Mouse (Mus musculus): ENCODE results near the gene Gpr19. TPM values are rescaled to one million over a fixed set of nuclear protein-coding genes. Genes with fewer than 3 reads are reported as not detected.

The Gpr19 gene
- polyA plus RNA-seq, 1 experiment: 2.1 TPM

- H3ac ChIP-seq (ENCODE audit: control insufficient read depth, insufficient read length, low read depth): no peak overlapping the region
- no peak for TF ChIP-seq CEBPB (IDR thresholded peaks at IDR 0.05; ENCODE audit: low read depth)
- no peak for TF ChIP-seq USF1 (IDR thresholded peaks at IDR 0.05; ENCODE audit: low read depth)
- TF ChIP-seq CTCF (IDR thresholded peaks at IDR 0.05; ENCODE audit: control insufficient read depth, insufficient read depth, insufficient read length): no peak
- no peak for TF ChIP-seq MYOD1 (IDR thresholded peaks at IDR 0.05; ENCODE audit: control insufficient read depth, insufficient read length, low read depth)
- no peak for TF ChIP-seq FOSL1 (IDR thresholded peaks at IDR 0.05; ENCODE audit: insufficient read depth, low read length, poor library complexity, severe bottlenecking)
- no peak for TF ChIP-seq MAX (IDR thresholded peaks at IDR 0.05)
- no peak for TF ChIP-seq MYOG (IDR thresholded peaks at IDR 0.05; ENCODE audit: control insufficient read depth, extremely low read depth, insufficient read length)
- no peaks in the 10 kb centered on the region for H3K36me3 ChIP-seq (ENCODE audit: control insufficient read depth, insufficient read depth)
- H3K27me3 ChIP-seq (ENCODE audit: control insufficient read depth, insufficient read depth, insufficient read length): no peaks in the 10 kb centered on the region
- no peaks in the 10 kb centered on the region for H3K79me3 ChIP-seq (ENCODE audit: low read depth)
- H3K4me3 ChIP-seq (ENCODE audit: insufficient read depth, poor library complexity, severe bottlenecking): no peak overlapping the region
- H3K79me2 ChIP-seq (ENCODE audit: control insufficient read depth, insufficient read depth): no peaks in the 10 kb centered on the region
Observed at GRCm38 (mm10) chr6:134849461-134849860, 48.9 kb downstream of the Gpr19 start.

GRCm38 (mm10) chr6:134848197-134848890 is 50.0 kb downstream of the Gpr19 start:
- Histone ChIP-seq H3ac (ENCODE audit: control insufficient read depth, insufficient read length, low read depth) (no peak overlapping the region), H3K79me2 (ENCODE audit: control insufficient read depth, insufficient read depth) (no peaks in the 10 kb centered on the region), H3K36me3 (ENCODE audit: control insufficient read depth, insufficient read depth) (no peaks in the 10 kb centered on the region), H3K79me3 (ENCODE audit: low read depth) (no peaks in the 10 kb centered on the region), H3K27me3 (ENCODE audit: control insufficient read depth, insufficient read depth, insufficient read length) (no peaks in the 10 kb centered on the region), H3K4me3 (ENCODE audit: insufficient read depth, poor library complexity, severe bottlenecking) (no peak overlapping the region)
- no peak for TF ChIP-seq FOSL1 (IDR thresholded peaks at IDR 0.05; ENCODE audit: insufficient read depth, low read length, poor library complexity, severe bottlenecking)
- TF ChIP-seq MYOG (IDR thresholded peaks at IDR 0.05; ENCODE audit: control insufficient read depth, extremely low read depth, insufficient read length): no peak
- no peak for TF ChIP-seq CEBPB (IDR thresholded peaks at IDR 0.05; ENCODE audit: low read depth)
- TF ChIP-seq MAX (IDR thresholded peaks at IDR 0.05): no peak
- no peak for TF ChIP-seq USF1 (IDR thresholded peaks at IDR 0.05; ENCODE audit: low read depth)
- no peak for TF ChIP-seq CTCF (IDR thresholded peaks at IDR 0.05; ENCODE audit: control insufficient read depth, insufficient read depth, insufficient read length)
- no peak for TF ChIP-seq MYOD1 (IDR thresholded peaks at IDR 0.05; ENCODE audit: control insufficient read depth, insufficient read length, low read depth)

GRCm38 (mm10) chr6:134847550-134847949 is 50.8 kb downstream of the Gpr19 start:
- H3K79me3 ChIP-seq (ENCODE audit: low read depth): no peaks in the 10 kb centered on the region
- no peak overlapping the region for H3K4me3 ChIP-seq (ENCODE audit: insufficient read depth, poor library complexity, severe bottlenecking)
- H3K27me3 ChIP-seq (ENCODE audit: control insufficient read depth, insufficient read depth, insufficient read length): no peaks in the 10 kb centered on the region
- no peaks in the 10 kb centered on the region for H3K79me2 ChIP-seq (ENCODE audit: control insufficient read depth, insufficient read depth)
- no peaks in the 10 kb centered on the region for H3K36me3 ChIP-seq (ENCODE audit: control insufficient read depth, insufficient read depth)
- TF ChIP-seq FOSL1 (IDR thresholded peaks at IDR 0.05; ENCODE audit: insufficient read depth, low read length, poor library complexity, severe bottlenecking): no peak
- no peak for TF ChIP-seq CEBPB (IDR thresholded peaks at IDR 0.05; ENCODE audit: low read depth)
- TF ChIP-seq MAX (IDR thresholded peaks at IDR 0.05): no peak
- no peak for TF ChIP-seq MYOG (IDR thresholded peaks at IDR 0.05; ENCODE audit: control insufficient read depth, extremely low read depth, insufficient read length)
- no peak for TF ChIP-seq USF1 (IDR thresholded peaks at IDR 0.05; ENCODE audit: low read depth)
- no peak for TF ChIP-seq MYOD1 (IDR thresholded peaks at IDR 0.05; ENCODE audit: control insufficient read depth, insufficient read length, low read depth)
- no peak for TF ChIP-seq CTCF (IDR thresholded peaks at IDR 0.05; ENCODE audit: control insufficient read depth, insufficient read depth, insufficient read length)
- no peak overlapping the region for H3ac ChIP-seq (ENCODE audit: control insufficient read depth, insufficient read length, low read depth)

DNA sequence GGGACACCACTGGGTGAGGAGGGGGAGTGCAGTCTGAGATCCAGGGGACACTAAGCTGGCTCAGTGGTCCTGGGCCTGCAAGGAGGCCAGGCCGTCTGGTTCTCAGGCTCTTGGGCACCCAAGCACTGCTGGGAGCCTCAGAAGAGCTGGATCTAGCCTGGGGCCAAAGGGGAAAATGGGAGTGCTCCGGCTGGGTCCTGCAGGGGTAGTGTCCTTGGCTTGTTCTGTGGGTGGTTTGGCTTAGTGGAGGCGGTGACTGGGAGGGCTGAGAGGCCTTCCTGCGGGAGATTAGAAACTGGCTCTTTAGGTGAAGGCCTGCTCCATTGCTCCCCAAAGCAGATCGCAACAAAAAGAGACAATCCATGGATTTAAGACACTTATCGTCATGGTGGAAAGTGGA is 52.1 kb downstream of the Gpr19 start:
- no peaks in the 10 kb centered on the region for H3K36me3 ChIP-seq (ENCODE audit: control insufficient read depth, insufficient read depth)
- no peaks in the 10 kb centered on the region for H3K27me3 ChIP-seq (ENCODE audit: control insufficient read depth, insufficient read depth, insufficient read length)
- TF ChIP-seq USF1 (IDR thresholded peaks at IDR 0.05; ENCODE audit: low read depth) (no peak), MYOG (IDR thresholded peaks at IDR 0.05; ENCODE audit: control insufficient read depth, extremely low read depth, insufficient read length) (no peak), MYOD1 (IDR thresholded peaks at IDR 0.05; ENCODE audit: control insufficient read depth, insufficient read length, low read depth) (no peak), MAX (IDR thresholded peaks at IDR 0.05) (no peak), CEBPB (IDR thresholded peaks at IDR 0.05; ENCODE audit: low read depth) (no peak), CTCF (IDR thresholded peaks at IDR 0.05; ENCODE audit: control insufficient read depth, insufficient read depth, insufficient read length) (no peak), FOSL1 (IDR thresholded peaks at IDR 0.05; ENCODE audit: insufficient read depth, low read length, poor library complexity, severe bottlenecking) (no peak)
- no peaks in the 10 kb centered on the region for H3K79me3 ChIP-seq (ENCODE audit: low read depth)
- no peak overlapping the region for H3K4me3 ChIP-seq (ENCODE audit: insufficient read depth, poor library complexity, severe bottlenecking)
- H3K79me2 ChIP-seq (ENCODE audit: control insufficient read depth, insufficient read depth): no peaks in the 10 kb centered on the region
- H3ac ChIP-seq (ENCODE audit: control insufficient read depth, insufficient read length, low read depth): no peak overlapping the region

DNA sequence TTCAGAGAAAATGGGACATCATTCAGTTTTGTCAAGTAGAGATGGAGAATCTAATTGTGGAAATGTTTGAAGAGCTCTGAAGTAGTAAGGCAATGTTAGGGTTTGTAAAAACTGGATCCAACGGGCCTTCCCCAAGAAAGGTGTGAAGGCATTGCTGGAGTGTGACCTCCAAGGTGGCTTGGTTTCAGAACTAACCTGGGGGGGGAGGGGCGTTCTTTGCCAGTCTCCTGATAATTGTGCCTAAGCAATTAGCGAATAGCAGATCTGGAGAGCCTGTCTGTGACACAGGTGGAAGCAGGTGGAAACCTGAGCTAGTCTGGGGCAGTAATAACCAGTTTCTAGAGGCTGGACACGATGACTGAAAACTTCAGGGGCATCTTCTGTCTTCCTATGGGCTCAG is 52.7 kb downstream of the Gpr19 start:
- H3K36me3 ChIP-seq (ENCODE audit: control insufficient read depth, insufficient read depth): no peaks in the 10 kb centered on the region
- TF ChIP-seq CEBPB (IDR thresholded peaks at IDR 0.05; ENCODE audit: low read depth): no peak
- no peak for TF ChIP-seq MAX (IDR thresholded peaks at IDR 0.05)
- TF ChIP-seq CTCF (IDR thresholded peaks at IDR 0.05; ENCODE audit: control insufficient read depth, insufficient read depth, insufficient read length): no peak
- TF ChIP-seq FOSL1 (IDR thresholded peaks at IDR 0.05; ENCODE audit: insufficient read depth, low read length, poor library complexity, severe bottlenecking): no peak
- TF ChIP-seq MYOG (IDR thresholded peaks at IDR 0.05; ENCODE audit: control insufficient read depth, extremely low read depth, insufficient read length): no peak
- no peak for TF ChIP-seq MYOD1 (IDR thresholded peaks at IDR 0.05; ENCODE audit: control insufficient read depth, insufficient read length, low read depth)
- no peak for TF ChIP-seq USF1 (IDR thresholded peaks at IDR 0.05; ENCODE audit: low read depth)
- no peak overlapping the region for H3ac ChIP-seq (ENCODE audit: control insufficient read depth, insufficient read length, low read depth)
- no peaks in the 10 kb centered on the region for H3K27me3 ChIP-seq (ENCODE audit: control insufficient read depth, insufficient read depth, insufficient read length)
- no peaks in the 10 kb centered on the region for H3K79me3 ChIP-seq (ENCODE audit: low read depth)
- H3K4me3 ChIP-seq (ENCODE audit: insufficient read depth, poor library complexity, severe bottlenecking): no peak overlapping the region
- no peaks in the 10 kb centered on the region for H3K79me2 ChIP-seq (ENCODE audit: control insufficient read depth, insufficient read depth)
